Mouse (Mus musculus) heart, adult 11 months (tissue): ENCODE data around the gene Rbm45.

ENCODE experiments used
- DNase-seq: peaks from one replicate; pipeline ENCODE4 v3.0.0; 2022

Rbm45 gene

GRCm38 (mm10) chr2:76400178-76400577, 30.4 kb downstream of the Rbm45 start:
- DNase-seq: no peak

DNA sequence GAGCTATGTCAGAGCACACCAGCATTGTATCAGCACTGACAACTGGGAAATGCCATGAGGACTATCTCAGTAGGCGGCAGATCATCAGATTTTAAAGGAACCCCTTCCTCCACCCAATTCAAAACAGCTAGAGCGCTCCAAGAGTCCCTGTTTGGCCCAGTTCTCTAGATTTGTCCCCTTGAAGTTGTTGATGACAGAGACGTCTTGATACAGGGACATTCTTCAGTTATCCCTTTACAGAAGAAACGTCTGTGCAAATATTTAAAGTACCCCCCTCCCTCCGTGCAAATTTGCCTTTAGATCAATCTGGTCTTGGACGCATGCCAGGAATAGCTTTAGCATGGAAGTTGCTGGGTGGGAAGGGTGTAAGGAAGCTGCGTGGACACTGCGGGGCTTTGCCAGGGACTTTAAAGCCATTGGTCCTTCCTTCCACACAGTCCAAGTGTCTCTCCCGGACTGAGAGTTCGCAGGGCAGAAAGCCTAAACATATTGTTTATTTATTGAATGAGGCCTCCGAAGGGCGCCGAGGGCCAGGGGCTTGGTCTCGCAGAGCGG, 35.9 kb downstream of the Rbm45 start:
- peak; percentile 51 for DNase-seq

GRCm38 (mm10) chr2:76406151-76406936, 36.6 kb downstream of the Rbm45 start, which contains the start of gene Osbpl6:
TSS of gene Osbpl6 (plus strand) at chr2:76406508.
- DNase-seq: peak; percentile 96

DNA sequence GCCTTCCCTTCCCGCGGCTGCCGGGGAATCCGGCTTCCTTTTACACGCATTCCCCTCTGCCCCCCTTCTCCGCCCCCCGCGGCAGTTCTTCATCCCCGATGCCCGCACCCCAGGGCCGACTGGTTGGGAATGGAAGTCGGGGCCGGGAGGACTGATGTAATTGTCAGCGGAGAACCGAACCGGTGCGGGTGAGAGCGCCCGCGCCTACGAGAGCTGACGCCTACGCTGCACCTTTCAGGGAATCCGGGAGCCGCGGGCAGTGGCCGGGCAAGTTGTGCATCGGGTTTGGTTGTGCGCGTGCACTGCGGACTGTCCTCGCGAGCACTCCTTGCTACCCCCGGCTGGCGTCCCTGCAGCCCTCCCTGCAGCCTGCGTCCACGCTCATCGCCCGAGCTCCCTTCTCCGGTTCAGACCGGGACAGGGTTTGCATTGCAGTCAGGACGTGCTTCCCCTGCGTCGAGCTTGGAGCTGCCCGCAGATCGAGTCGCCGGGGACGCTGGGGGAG, 37.2 kb downstream of the Rbm45 start:
- DNase-seq: peak; percentile 94

- DNase-seq: no peak
These were observed 39.7 kb downstream of the Rbm45 start for GRCm38 (mm10) chr2:76409526-76409925.

DNA sequence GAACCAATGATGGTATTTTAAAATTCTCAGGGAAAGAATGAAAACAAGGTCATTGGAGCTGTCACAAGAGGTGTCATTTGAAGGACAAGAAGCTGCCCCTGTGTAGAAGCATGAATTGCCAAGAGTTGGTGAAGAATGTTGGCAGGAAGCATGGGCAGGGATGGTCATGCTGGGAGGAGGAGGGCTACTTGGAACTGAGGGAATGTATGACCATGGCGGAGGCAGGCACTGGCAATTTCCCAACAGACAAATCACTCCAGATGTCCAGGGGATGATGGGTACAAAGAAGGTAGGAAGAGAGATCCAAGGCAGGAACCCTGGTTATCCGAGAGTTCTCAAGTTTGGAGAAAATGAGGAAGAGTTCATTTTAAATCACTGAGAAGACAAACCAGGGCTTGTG, 40.2 kb downstream of the Rbm45 start:
- peak; percentile 87 for DNase-seq

DNA sequence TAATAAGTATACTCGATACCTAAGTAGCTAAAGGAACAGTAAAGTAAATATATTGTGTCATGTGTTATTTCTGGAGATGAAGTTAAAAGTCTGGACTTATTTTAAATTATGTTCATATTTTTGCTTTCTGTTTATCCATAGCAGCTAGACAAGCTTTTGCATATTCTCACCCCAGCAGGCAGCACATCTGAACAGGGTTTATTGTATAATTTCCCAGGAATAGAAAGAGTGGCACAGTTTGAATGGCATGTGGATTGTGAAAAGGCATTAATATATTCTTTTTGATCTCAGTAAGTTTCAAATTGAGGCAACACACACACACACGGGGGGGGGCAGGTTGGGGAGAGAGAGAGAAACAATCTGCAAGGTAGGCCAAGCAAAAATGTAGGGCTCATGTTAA, 43.1 kb downstream of the Rbm45 start:
- DNase-seq: peak; percentile 9

DNA sequence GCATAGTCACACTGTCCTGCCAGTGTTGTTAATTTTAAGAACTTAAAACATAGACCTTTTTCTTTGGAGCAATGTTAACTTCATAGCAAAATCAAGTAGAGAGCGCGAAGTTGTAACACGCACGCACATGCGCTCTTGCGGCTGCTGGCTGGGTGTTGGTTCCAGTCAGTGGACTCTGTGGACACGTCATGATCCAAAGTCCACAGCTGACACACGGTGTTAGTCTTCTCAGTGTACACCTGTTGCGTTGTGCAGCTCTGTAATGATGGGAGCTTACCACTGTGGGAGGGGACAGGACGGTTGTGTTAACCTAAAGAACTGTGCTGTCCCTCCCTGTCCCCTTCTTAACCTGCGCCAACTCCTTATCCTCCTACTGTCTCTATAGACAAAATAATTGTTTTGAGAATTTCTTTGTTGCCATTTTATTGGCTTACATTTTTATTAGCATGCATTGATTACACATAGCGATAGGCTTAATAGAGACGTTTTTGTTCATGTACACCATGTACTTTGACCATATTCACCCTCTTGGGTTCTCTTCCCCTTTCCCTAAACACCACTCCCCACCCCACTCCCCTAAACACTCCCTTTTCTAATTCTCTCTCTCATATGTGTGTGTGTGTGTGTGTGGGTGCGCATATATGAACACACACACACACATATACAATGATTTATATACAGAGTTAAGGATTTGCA, 47.8 kb downstream of the Rbm45 start:
- no peak for DNase-seq

DNA sequence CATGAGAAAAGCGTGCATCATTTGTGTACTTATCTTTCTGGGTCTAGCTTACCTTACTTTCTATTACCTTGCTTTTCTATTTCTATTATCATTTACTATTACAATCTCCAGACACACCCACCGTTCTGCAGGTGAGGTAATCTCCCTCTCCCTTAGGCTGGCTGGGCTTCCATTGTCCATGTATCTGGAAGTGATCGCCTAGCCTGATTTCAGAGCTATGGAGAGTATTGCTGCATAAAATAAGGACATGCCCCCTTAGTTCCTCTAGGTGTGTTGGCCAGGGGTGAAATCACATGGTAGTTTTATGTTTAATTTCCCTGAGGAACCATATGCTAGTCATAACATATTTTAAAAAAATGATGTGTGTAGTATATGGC, 48.3 kb downstream of the Rbm45 start:
- DNase-seq: peak; percentile 34

- peak; percentile 56 for DNase-seq
These were observed 51.7 kb downstream of the Rbm45 start for GRCm38 (mm10) chr2:76421411-76421924.

GRCm38 (mm10) chr2:76426816-76427215, 57.0 kb downstream of the Rbm45 start:
- DNase-seq: peak; percentile 1

GRCm38 (mm10) chr2:76429318-76429717, 59.5 kb downstream of the Rbm45 start:
- no peak for DNase-seq

DNA sequence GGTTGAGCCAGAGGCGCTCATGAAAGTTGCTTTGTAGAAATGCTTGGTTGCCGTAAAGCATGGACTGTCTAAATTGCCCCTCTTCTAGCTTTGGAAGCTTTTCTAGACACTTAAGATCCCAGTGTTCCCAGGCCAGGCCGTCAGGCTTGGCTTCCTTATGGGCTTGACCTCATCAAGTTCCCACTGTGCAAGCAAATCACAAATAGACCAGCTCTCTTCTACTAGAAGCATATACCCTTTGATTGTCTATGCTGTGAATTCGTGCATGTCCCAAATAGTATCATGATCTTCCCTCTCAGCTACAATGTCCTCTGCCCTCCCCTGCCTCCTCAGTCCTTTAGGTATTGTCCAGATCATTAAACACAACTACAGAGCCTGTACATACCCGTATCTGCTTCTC, 60.1 kb downstream of the Rbm45 start:
- DNase-seq: peak; percentile 22

- DNase-seq: peak; percentile 34
These were observed 60.8 kb downstream of the Rbm45 start for GRCm38 (mm10) chr2:76430539-76430938.
